Mouse (Mus musculus) MEL (cell line): ENCODE measurements around the gene Card14.

Source experiments
- CTCF ChIP-seq, 3 experiments: IDR thresholded peaks in 2 of 3; conservative IDR thresholded peaks in 1 of 3; 2 replicates each; pipeline ENCODE4 v1.5.1; 2011 to 2012; ENCODE audit warnings: low read length in 3 of 3, low read depth in 2 of 3, mild to moderate bottlenecking in 2 of 3, improper control_type of control experiment in 1 of 3, inconsistent platforms in 1 of 3, mixed read lengths in 1 of 3, moderate library complexity in 1 of 3; ENCODE audit not compliant: control insufficient read depth in 1 of 3, insufficient read depth in 1 of 3, poor library complexity in 1 of 3, severe bottlenecking in 1 of 3
- HCFC1 ChIP-seq: IDR thresholded peaks from 2 replicates; pipeline ENCODE4 v1.6.1; 2012; ENCODE audit warnings: low read depth, mild to moderate bottlenecking, inconsistent platforms, low read length, improper control_type of control experiment, moderate library complexity
- KAT2A ChIP-seq: conservative IDR thresholded peaks from 2 replicates; pipeline ENCODE4 v1.6.1; 2012; ENCODE audit warnings: low read depth, low read length, improper control_type of control experiment, inconsistent platforms
- MAX ChIP-seq: IDR thresholded peaks from 2 replicates; pipeline ENCODE4 v1.6.1; 2011; ENCODE audit warnings: low read length, improper control_type of control experiment
- MXI1 ChIP-seq: IDR thresholded peaks from 2 replicates; pipeline ENCODE4 v1.6.1; 2011; ENCODE audit warnings: mild to moderate bottlenecking, low read depth, low read length, improper control_type of control experiment
- POLR2A ChIP-seq, 2 experiments: IDR thresholded peaks; 2 replicates each; pipeline ENCODE4 v1.6.1; 2011 to 2012; ENCODE audit warnings: low read length in 2 of 2, mild to moderate bottlenecking in 2 of 2, control low read depth in 1 of 2, improper control_type of control experiment in 1 of 2, low read depth in 1 of 2, moderate library complexity in 1 of 2; ENCODE audit not compliant: control insufficient read depth in 1 of 2, insufficient read depth in 1 of 2, poor library complexity in 1 of 2
- TCF12 ChIP-seq: IDR thresholded peaks from 2 replicates; pipeline ENCODE4 v1.6.1; 2014; ENCODE audit warnings: low read depth, mild to moderate bottlenecking, inconsistent platforms, low read length, improper control_type of control experiment, moderate library complexity
- UBTF ChIP-seq: IDR thresholded peaks from 2 replicates; pipeline ENCODE4 v1.6.1; 2012; ENCODE audit warnings: low read depth, mild to moderate bottlenecking, inconsistent platforms, low read length, improper control_type of control experiment, moderate library complexity, borderline replicate concordance; ENCODE audit not compliant: insufficient read depth

- TF ChIP-seq HCFC1: no peak
- TF ChIP-seq CTCF (IDR thresholded peaks at IDR 0.05 in 2 of 3, conservative IDR thresholded peaks at IDR 0.05 in 1 of 3; ENCODE audit: control insufficient read depth in 1 of 3, insufficient read depth in 1 of 3, low read depth in 2 of 3, low read length in 3 of 3, poor library complexity in 1 of 3, severe bottlenecking in 1 of 3): no peak
- no peak for TF ChIP-seq MXI1
- no peak for TF ChIP-seq UBTF
- no peak for TF ChIP-seq POLR2A (IDR thresholded peaks at IDR 0.05; ENCODE audit: control insufficient read depth in 1 of 2, insufficient read depth in 1 of 2, low read depth in 1 of 2, low read length in 2 of 2, poor library complexity in 1 of 2)
- TF ChIP-seq KAT2A: no peak
- TF ChIP-seq MAX: no peak
- TF ChIP-seq TCF12: no peak
These were observed 38.9 kb upstream of the Card14 start for GRCm38 (mm10) chr11:119268557-119269195.
